Mouse (Mus musculus): ENCODE data around the gene Btbd19. TPM values are rescaled to one million over a fixed set of nuclear protein-coding genes. Genes with fewer than 3 reads are reported as not detected.

The Btbd19 gene
- polyA plus RNA-seq (2017; shearing (Covaris generic)) = 47.9 TPM

GRCm38 (mm10) chr4:117125348-117125909 is at the start of gene Btbd19:
TSS of gene Btbd19 (minus strand) at chr4:117125725.

GRCm38 (mm10) chr4:117155792-117156355 is 30.3 kb upstream of the Btbd19 start, which contains the start of gene Rps8:
TSS of gene Rps8 (minus strand) at chr4:117156243.

GRCm38 (mm10) chr4:117133817-117134600 is 8.5 kb upstream of the Btbd19 start, which contains the start of gene Plk3:
TSS of gene Plk3 (minus strand) at chr4:117133963.

GRCm38 (mm10) chr4:117126675-117127290 is 1.3 kb upstream of the Btbd19 start, which contains the start of gene Tctex1d4:
TSS of gene Tctex1d4 (plus strand) at chr4:117126794.

GRCm38 (mm10) chr4:117095551-117096452 is 29.7 kb downstream of the Btbd19 start, which contains the start of gene Ptch2:
TSS of gene Ptch2 (plus strand) at chr4:117096075.

Other genes starting within 250 kb of the Btbd19 start
- 0.06 TPM for gene Zswim5, start 248.3 kb downstream of the Btbd19 start, polyA plus RNA-seq (2017; shearing (Covaris generic))
- 121 TPM for gene Urod, start 131.3 kb downstream of the Btbd19 start, polyA plus RNA-seq (2017; shearing (Covaris generic))
- gene Hectd3, start 130.4 kb downstream of the Btbd19 start, polyA plus RNA-seq (2017; shearing (Covaris generic)) = 5.0 TPM
- 38.2 TPM for gene Eif2b3, start 106.3 kb downstream of the Btbd19 start, polyA plus RNA-seq (2017; shearing (Covaris generic))
- gene Ptch2, start 29.6 kb downstream of the Btbd19 start, polyA plus RNA-seq (2017; shearing (Covaris generic)) = 0.11 TPM
- 2.4 TPM for gene Tctex1d4, start 1.1 kb upstream of the Btbd19 start, polyA plus RNA-seq (2017; shearing (Covaris generic))
- gene Plk3, start 8.2 kb upstream of the Btbd19 start, polyA plus RNA-seq (2017; shearing (Covaris generic)) = 1.8 TPM
- 750 TPM for gene Rps8, start 30.5 kb upstream of the Btbd19 start, polyA plus RNA-seq (2017; shearing (Covaris generic))
- gene Kif2c, start 56.9 kb upstream of the Btbd19 start, polyA plus RNA-seq (2017; shearing (Covaris generic)) = 2.1 TPM
- gene Tmem53, start 126.2 kb upstream of the Btbd19 start, polyA plus RNA-seq (2017; shearing (Covaris generic)) = 1.4 TPM
- not detected for gene Armh1, start 126.4 kb upstream of the Btbd19 start, polyA plus RNA-seq (2017; shearing (Covaris generic))

Data from CD4-positive, CD25-positive, alpha-beta regulatory T cell, adult 9 weeks (primary cell).